Mouse (Mus musculus): ENCODE results near the gene Arap1.

Gene Arap1

GRCm38 (mm10) chr7:101362791-101363191 is 14.9 kb downstream of the Arap1 start:
- no peak for DNase-seq (ENCODE audit: low spot score in 2 of 2)

DNA sequence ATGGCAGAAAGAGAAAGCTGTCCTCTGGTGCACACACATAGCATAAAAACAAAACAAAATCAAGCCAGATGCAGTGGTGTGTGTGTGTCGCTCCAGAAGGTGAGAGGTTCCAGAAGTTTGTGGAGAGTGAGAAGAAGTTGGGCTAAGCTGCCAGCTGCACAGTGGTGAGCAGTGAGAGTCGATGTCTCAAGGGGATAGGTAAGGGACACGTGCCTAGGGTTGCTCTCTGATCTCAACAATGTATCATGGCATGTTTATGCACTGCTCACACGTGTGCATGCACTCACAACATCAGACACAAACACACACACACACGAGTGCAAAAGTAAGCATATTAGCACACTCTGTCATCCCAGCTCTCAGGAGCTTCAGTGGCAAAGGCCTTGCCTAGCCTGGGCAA is 16.0 kb downstream of the Arap1 start:
- DNase-seq (ENCODE audit: low spot score in 2 of 2), result no peak

- DNase-seq (ENCODE audit: low spot score in 2 of 2), result no peak
Measured at GRCm38 (mm10) chr7:101367901-101368852, 20.3 kb downstream of the Arap1 start.

DNA sequence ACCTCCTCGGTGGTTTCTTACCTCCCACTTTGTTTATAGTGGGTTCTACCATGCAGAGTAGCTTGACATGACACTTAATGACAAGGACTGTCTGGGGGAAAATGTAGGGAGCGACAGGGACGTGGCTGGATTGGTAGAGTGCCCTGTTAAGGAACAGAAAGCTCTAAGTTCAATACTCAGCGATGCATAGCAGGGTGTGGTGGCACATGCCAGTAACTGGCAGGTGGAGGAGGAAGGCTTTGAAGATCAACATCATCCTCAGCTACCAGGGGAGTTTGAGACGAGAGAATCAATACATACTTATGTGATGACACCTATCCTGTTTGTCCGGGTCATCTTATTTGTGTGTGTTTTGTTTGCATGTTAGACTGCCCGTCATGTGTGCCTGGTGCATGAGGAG is 21.8 kb downstream of the Arap1 start:
- no peak for DNase-seq (ENCODE audit: low spot score in 2 of 2)

DNA sequence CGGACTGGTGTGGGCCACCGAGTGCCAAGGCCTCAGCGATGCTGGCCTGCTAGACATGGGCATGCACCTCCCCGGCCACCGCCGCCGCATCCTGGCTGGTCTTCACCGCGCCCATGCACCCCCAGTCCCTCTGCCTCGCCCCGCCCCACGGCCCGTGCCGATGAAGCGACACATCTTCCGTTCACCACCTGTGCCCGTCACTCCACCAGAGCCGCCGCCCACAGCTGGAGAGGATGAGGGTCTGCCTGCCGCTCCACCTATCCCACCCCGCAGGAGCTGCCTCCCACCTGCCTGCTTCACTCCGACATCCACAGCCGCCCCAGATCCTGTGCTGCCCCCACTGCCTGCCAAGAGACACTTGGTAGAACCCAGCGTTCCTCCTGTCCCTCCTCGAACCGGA is 25.2 kb downstream of the Arap1 start:
- DNase-seq (ENCODE audit: low spot score in 2 of 2), result no peak

GRCm38 (mm10) chr7:101374155-101374554 is 26.3 kb downstream of the Arap1 start:
- peak in 1 of 2 experiments; percentile 57 for DNase-seq (ENCODE audit: low spot score in 2 of 2)

- no peak for DNase-seq (ENCODE audit: low spot score in 2 of 2)
Measured at GRCm38 (mm10) chr7:101376701-101377340, 29.0 kb downstream of the Arap1 start.

GRCm38 (mm10) chr7:101377741-101378262 is 29.9 kb downstream of the Arap1 start:
- DNase-seq (ENCODE audit: low spot score in 2 of 2), result peak in 1 of 2 experiments; percentile 48

- DNase-seq (ENCODE audit: low spot score in 2 of 2), result no peak
Measured at GRCm38 (mm10) chr7:101378285-101378684, 30.4 kb downstream of the Arap1 start.

DNA sequence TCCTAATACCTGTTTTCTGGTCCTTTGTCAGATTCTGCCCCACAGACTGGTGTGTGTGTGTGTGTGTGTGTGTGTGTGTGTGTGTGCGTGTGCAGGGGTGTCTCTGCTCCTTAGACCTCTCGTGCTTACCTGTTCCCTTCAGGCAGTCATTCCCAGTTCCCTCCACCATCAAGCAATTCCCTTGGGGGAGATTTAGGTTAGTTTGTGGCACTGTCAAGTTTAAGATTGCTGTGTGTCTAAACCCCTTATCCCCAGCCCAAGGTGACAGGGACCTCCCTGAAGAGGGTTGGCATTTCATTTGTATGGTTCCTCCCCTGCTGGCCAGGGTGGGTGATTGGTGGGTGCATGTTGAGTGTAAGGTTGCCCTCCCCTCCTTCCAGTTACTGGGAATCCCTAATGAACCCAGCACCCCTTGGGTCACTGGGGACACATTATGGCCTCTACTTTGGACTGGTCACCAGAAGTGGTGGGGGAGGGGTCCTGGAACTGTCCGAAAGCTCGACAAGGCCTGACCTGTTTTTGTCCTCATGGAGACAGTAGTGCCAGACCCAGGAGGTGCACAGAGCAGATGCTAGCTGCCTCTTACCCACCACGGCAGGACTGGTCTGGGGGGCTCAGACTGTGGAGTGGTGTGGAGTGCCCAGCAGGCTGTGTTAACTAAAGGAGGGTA is 31.1 kb downstream of the Arap1 start:
- no peak for DNase-seq (ENCODE audit: low spot score in 2 of 2)

- DNase-seq (ENCODE audit: low spot score in 2 of 2), result no peak
Measured at GRCm38 (mm10) chr7:101379732-101380131, 31.9 kb downstream of the Arap1 start.

DNA sequence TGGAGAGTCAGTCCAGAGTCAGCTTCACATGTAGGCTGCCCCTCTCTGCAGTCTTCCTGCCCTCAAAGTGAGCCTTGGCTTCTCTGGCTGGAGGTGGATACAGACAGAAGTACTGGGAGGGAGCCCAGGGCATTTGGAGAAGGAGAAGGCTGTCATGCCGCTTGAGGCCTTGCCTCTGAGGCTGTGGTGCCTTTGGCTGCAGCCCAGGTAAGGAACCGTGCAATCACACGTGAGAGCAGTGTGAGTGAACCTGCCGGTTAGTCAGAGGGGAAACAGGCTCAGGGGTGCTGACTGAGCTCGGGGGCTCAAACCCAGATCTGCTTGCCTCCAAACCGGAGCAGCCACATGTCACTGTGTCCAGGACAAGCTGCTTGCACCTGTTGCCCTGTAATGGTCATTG is 33.6 kb downstream of the Arap1 start:
- DNase-seq (ENCODE audit: low spot score in 2 of 2), result no peak

DNA sequence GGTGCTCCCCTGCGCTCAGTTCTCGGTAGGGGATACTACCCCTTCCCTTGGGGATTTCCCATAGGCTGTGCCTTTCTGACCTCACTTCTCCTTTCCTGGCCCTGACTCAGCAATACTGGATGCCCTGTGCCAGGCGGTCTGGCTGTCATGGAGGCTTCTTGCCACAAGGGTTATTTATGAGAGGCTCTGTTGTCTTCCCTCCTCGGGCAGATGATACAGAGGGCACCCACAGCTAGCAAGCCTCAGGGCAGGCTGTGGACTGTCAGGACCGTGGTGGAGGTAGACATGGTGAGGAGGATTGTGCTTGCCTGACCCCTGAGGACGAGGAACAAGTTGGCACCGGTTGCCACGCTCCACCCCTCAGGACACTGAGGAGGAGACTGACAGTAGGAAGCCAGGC is 34.5 kb downstream of the Arap1 start:
- peak; percentile 50 to 64 for DNase-seq (ENCODE audit: low spot score in 2 of 2)

GRCm38 (mm10) chr7:101383756-101384155 is 35.9 kb downstream of the Arap1 start:
- no peak for DNase-seq (ENCODE audit: low spot score in 2 of 2)

DNA sequence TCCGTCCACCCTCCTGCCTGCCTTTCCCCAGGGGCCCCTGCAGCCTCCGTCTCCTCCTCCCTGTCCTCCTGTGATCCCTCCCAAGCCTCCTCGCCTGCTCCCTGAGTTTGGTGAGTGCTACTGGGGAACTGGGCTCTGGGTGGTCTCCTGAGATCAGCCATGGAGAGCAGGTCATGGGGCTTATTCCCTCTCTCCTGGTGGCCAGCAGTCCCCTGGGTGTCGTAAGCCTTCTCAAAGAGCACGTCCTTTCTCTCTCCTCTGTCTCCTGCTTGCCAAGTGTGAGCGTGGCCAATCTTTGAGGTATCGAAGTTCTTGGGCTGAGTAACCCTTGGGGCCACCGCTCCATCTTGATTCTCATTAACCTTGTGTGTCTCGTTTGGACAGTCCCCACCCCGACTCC is 37.1 kb downstream of the Arap1 start:
- DNase-seq (ENCODE audit: low spot score in 2 of 2), result no peak

- no peak for DNase-seq (ENCODE audit: low spot score in 2 of 2)
Measured at GRCm38 (mm10) chr7:101385331-101385733, 37.5 kb downstream of the Arap1 start.

DNA sequence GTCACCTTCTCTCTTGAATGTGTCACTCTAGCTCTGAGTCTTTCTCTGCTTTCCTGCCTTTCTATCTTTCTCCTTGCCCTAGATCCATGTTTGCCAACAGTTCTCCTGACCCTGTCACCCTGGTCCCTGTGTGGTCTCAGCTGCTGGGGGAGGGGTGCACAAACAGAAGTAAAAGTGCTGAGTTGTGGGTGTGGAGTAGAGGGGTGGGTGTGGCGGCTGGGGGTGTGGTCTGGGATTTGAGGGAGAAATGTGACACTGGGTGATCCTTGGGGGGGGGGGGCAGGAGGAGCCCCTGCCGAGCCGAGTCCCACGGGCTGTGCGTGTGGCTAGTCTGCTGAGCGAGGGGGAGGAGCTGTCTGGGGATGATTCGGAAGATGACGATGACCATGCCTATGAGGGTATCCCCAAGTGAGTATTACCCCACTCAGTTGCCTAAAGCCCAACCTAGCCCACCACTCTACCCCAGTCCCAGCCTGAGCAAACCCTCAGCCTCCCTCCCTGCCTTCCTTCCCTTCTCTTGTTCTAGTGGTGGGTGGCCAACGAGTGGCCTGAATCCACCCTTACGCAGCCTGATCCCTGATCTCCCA is 38.1 kb downstream of the Arap1 start:
- DNase-seq (ENCODE audit: low spot score in 2 of 2), result no peak

- DNase-seq (ENCODE audit: low spot score in 2 of 2), result no peak
Measured at GRCm38 (mm10) chr7:101389256-101389655, 41.4 kb downstream of the Arap1 start.

- no peak for DNase-seq (ENCODE audit: low spot score in 2 of 2)
Measured at GRCm38 (mm10) chr7:101391909-101392479, 44.1 kb downstream of the Arap1 start.

DNA sequence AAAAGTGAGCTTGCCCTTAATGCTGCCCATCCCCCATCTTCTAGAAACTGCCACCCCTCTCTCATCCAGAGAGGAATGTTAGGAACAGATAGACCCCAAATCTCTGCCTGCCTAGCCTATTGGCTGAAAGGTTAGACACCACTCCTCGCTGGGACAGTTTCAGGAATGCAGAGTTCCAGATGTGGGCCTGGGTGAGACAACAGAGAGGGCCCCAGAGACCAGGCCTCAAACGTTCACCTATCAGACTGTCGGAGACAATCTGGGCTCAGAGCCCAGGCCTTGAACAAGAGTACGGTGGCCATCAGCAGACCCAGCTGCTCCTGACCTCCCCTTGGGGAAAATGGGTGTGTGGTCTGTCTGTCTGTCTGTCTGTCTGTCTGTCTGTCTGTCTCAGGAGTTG is 45.1 kb downstream of the Arap1 start:
- no peak for DNase-seq (ENCODE audit: low spot score in 2 of 2)

- no peak for DNase-seq (ENCODE audit: low spot score in 2 of 2)
Measured at GRCm38 (mm10) chr7:101393694-101394504, 46.0 kb downstream of the Arap1 start.
